Mouse (Mus musculus) bone marrow macrophage, adult 2 months (primary cell): ENCODE results near the gene Spp2.

Source experiments
- CTCF ChIP-seq: IDR thresholded peaks from 2 replicates; pipeline ENCODE4 v1.5.1; 2012; ENCODE audit warnings: low read depth, mild to moderate bottlenecking, low read length, moderate library complexity
- POLR2A ChIP-seq: IDR thresholded peaks from 2 replicates; pipeline ENCODE4 v1.6.1; 2012; ENCODE audit warnings: mild to moderate bottlenecking, low read depth, low read length, borderline replicate concordance

- no peak for TF ChIP-seq POLR2A
- TF ChIP-seq CTCF, result no peak
Observed at GRCm38 (mm10) chr1:88450668-88451067, 43.9 kb downstream of the Spp2 start.
